Mouse (Mus musculus) midbrain, embryonic 15.5 days (tissue): ENCODE measurements around the gene Med19. TPM values are rescaled to one million over a fixed set of nuclear protein-coding genes. Genes with fewer than 3 reads are reported as not detected.

Experiments
- polyA plus RNA-seq: library from polyadenylated mRNA; unstranded; fragments of >200 nt; fragmentation: Nextera tagmentation; extraction: Ambion mirVana; gene quantifications from 2 replicates; pipeline ENCODE4 v1.2.1, GENCODE M21; 2015

The Med19 gene
- polyA plus RNA-seq, 1 experiment from 2014 or later = 49.5 TPM

Other genes starting within 250 kb of the Med19 start
- gene Tfpi, start 201.6 kb upstream of the Med19 start, polyA plus RNA-seq = 17.3 and 19.0 TPM in 2 replicates
- 31.3 and 34.2 TPM in 2 replicates for gene Ctnnd1, start 27.6 kb upstream of the Med19 start, polyA plus RNA-seq
- 0.14 and 0.19 TPM in 2 replicates for gene Btbd18, start 19.3 kb upstream of the Med19 start, polyA plus RNA-seq
- 168 and 174 TPM in 2 replicates for gene Selenoh, start 7.6 kb upstream of the Med19 start, polyA plus RNA-seq
- not detected in 2 replicates for gene Gm28635, start 361 bp upstream of the Med19 start, polyA plus RNA-seq
- gene Tmx2, start 738 bp downstream of the Med19 start, polyA plus RNA-seq = 271 and 279 TPM in 2 replicates
- gene Zdhhc5, start 36.8 kb downstream of the Med19 start, polyA plus RNA-seq = 19.0 and 19.9 TPM in 2 replicates
- 24.4 and 25.2 TPM in 2 replicates for gene Clp1, start 48.9 kb downstream of the Med19 start, polyA plus RNA-seq
- 27.5 and 28.0 TPM in 2 replicates for gene Ypel4, start 55.7 kb downstream of the Med19 start, polyA plus RNA-seq
- gene Gm19426, start 65.3 kb downstream of the Med19 start, polyA plus RNA-seq = 3.6 and 4.6 TPM in 2 replicates
- 32.9 and 37.0 TPM in 2 replicates for gene Serping1, start 97.0 kb downstream of the Med19 start, polyA plus RNA-seq
- gene Ube2l6, start 120.4 kb downstream of the Med19 start, polyA plus RNA-seq = 21.6 and 25.7 TPM in 2 replicates
- gene Smtnl1, start 144.2 kb downstream of the Med19 start, polyA plus RNA-seq = not detected in 2 replicates
- 70.1 and 82.8 TPM in 2 replicates for gene Timm10, start 148.6 kb downstream of the Med19 start, polyA plus RNA-seq
- 1.2 and 1.9 TPM in 2 replicates for gene Slc43a1, start 160.4 kb downstream of the Med19 start, polyA plus RNA-seq
- 4.9 and 6.0 TPM in 2 replicates for gene Rtn4rl2, start 208.3 kb downstream of the Med19 start, polyA plus RNA-seq